In genomic region chr7:117044926-117045325, GRCm38 (mm10) we compare ENCODE assay signal across 21 mouse cellular contexts.
DNase-seq lines count a peak whose midpoint lies in the region; ATAC-seq and TF ChIP-seq lines count a peak whose summit lies in the region.
"Had no signal": no experiment of that assay in that cellular context is flagged by ENCODE, and none has a peak within 500 bp of the region (broad histone marks: within the 10 kb centered on the region; RNA-seq: fewer than 3 reads in every experiment).

No protein-coding gene starts in this region.

- H3K4me2 ChIP-seq in heart, embryonic 11.5 days, result no peak overlapping the region
- H3K4me2 ChIP-seq in kidney, embryonic 15.5 days, result no peak overlapping the region
- H3K4me2 ChIP-seq: heart, embryonic 13.5 days; liver, embryonic 15.5 days; midbrain, embryonic 11.5 days; neural tube, embryonic 12.5 days; stomach, embryonic 15.5 days had no signal

- H3K9ac ChIP-seq in heart, embryonic 11.5 days (ENCODE audit: low read depth, low read length), result no peak overlapping the region
- H3K9ac ChIP-seq in kidney, embryonic 15.5 days, result no peak overlapping the region
- H3K9ac ChIP-seq: heart, embryonic 13.5 days; liver, embryonic 15.5 days; neural tube, embryonic 12.5 days; stomach, embryonic 15.5 days had no signal

- H3K4me3 ChIP-seq in heart, embryonic 11.5 days (ENCODE audit: low read depth, low read length), result no peak overlapping the region
- no peak overlapping the region for H3K4me3 ChIP-seq in layer of hippocampus, adult 2 months
- H3K4me3 ChIP-seq in kidney, embryonic 15.5 days (replicated peaks), result no peak overlapping the region
- H3K4me3 ChIP-seq: forebrain, embryonic 10.5 days; heart, embryonic 13.5 days; liver, embryonic 15.5 days; neural tube, embryonic 12.5 days; stomach, embryonic 15.5 days had no signal

- 76% methylated on average over 9 of the region's 9 CpGs for WGBS in heart, embryonic 11.5 days (ENCODE audit: insufficient replicate concordance)
- WGBS in kidney, embryonic 15.5 days, result 83% methylated on average over 9 of the region's 9 CpGs

- no peaks in the 10 kb centered on the region for H3K27me3 ChIP-seq in heart, embryonic 11.5 days (ENCODE audit: control insufficient read depth, insufficient read depth, low read length)
- H3K27me3 ChIP-seq in kidney, embryonic 15.5 days, result no peaks in the 10 kb centered on the region
- H3K27me3 ChIP-seq: CH12.LX; heart, embryonic 13.5 days; liver, embryonic 15.5 days; neural tube, embryonic 12.5 days; stomach, embryonic 15.5 days had no signal

- peak; percentile 44 for DNase-seq in heart, adult 11 months
- peak; percentile 24 to 49 for DNase-seq in left cerebral cortex, postnatal 25 days (ENCODE audit: low spot score in 2 of 2)
- no peak for DNase-seq in left cerebral cortex, adult 11 months (ENCODE audit: low spot score)
- peak; percentile 34 to 74 for DNase-seq in layer of hippocampus, adult 2 months (ENCODE audit: low spot score in 2 of 2)
- DNase-seq in right cerebral cortex, postnatal 36 days (ENCODE audit: low spot score in 2 of 2), result peak; percentile 7 to 12
- DNase-seq: adrenal gland, postnatal 25 days; cerebellum, adult 8-10 months; thymus, adult 2 months had no signal

- no peaks in the 10 kb centered on the region for H3K36me3 ChIP-seq in heart, embryonic 11.5 days (ENCODE audit: control insufficient read depth, insufficient read depth, low read length)
- no peaks in the 10 kb centered on the region for H3K36me3 ChIP-seq in kidney, embryonic 15.5 days
- H3K36me3 ChIP-seq: forebrain, embryonic 10.5 days; heart, embryonic 13.5 days; liver, embryonic 15.5 days; neural tube, embryonic 12.5 days; stomach, embryonic 15.5 days had no signal

- no peaks in the 10 kb centered on the region for H3K4me1 ChIP-seq in heart, embryonic 11.5 days (ENCODE audit: control insufficient read depth, insufficient read depth, low read length)
- no peaks in the 10 kb centered on the region for H3K4me1 ChIP-seq in kidney, embryonic 15.5 days
- H3K4me1 ChIP-seq: heart, embryonic 13.5 days; liver, embryonic 15.5 days; neural tube, embryonic 12.5 days; stomach, embryonic 15.5 days had no signal

- ATAC-seq in heart, embryonic 11.5 days (replicated peaks; ENCODE audit: insufficient number of reproducible peaks, low FRiP score, low TSS enrichment), result no peak
- ATAC-seq in kidney, embryonic 15.5 days (replicated peaks; ENCODE audit: low FRiP score), result no peak
- ATAC-seq: hindbrain, embryonic 16.5 days; intestine, postnatal 0 days had no signal

- H3K9me3 ChIP-seq in heart, embryonic 11.5 days (replicated peaks; ENCODE audit: control insufficient read depth, low read length), result no peaks in the 10 kb centered on the region
- no peaks in the 10 kb centered on the region for H3K9me3 ChIP-seq in kidney, embryonic 15.5 days (replicated peaks)
- H3K9me3 ChIP-seq: forebrain, embryonic 10.5 days; heart, embryonic 13.5 days; liver, embryonic 15.5 days; neural tube, embryonic 12.5 days; stomach, embryonic 15.5 days had no signal

- no peak overlapping the region for H3K27ac ChIP-seq in heart, embryonic 11.5 days (ENCODE audit: low read depth, low read length)
- peak overlapping the region; percentile 80 for H3K27ac ChIP-seq in layer of hippocampus, adult 2 months
- no peak overlapping the region for H3K27ac ChIP-seq in kidney, embryonic 15.5 days
- H3K27ac ChIP-seq: forebrain, embryonic 10.5 days; heart, embryonic 13.5 days; kidney, postnatal 0 days; liver, embryonic 15.5 days; macrophage; neural tube, embryonic 12.5 days; stomach, embryonic 15.5 days had no signal

- intact Hi-C loops in left cerebral cortex, postnatal 25 days (cut with DNase I), result no loop called here

- TF ChIP-seq CTCF in layer of hippocampus, adult 2 months (conservative IDR thresholded peaks at IDR 0.05), result no peak
